Mouse (Mus musculus): ENCODE data around the gene Sema4a.
"Not testable (repeated sequence)": the region's sequence is repeated elsewhere in the genome, so short reads cannot be mapped to it uniquely, and the experiment has no call there.

The Sema4a gene

DNA sequence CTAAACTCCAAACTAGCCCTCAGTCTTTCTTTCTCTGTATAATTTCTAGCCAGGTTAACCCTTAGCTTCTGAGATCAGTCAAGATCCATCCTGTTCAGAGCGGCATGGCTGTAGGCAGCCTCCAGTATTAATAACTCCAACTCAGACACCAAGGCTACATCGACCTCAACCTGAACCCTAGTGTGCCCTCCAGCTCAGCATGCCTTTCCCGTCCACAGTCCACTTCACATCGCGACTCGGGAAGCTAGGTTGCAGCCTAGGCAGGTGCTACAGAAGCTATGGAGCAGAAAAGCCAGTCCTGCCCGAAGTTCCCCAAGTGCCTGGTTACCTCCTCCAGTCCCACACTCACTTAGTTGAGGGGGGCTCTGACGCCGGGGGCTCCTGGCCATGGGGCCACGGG, 23.5 kb downstream of the Sema4a start:
- H3K36me3 ChIP-seq (ENCODE audit: control insufficient read depth, insufficient read depth, low read length, poor library complexity, severe bottlenecking) = no peaks in the 10 kb centered on the region
- H3K27me3 ChIP-seq (ENCODE audit: control insufficient read depth, insufficient read depth, low read length, poor library complexity, severe bottlenecking) = no peaks in the 10 kb centered on the region
- no peak for DNase-seq (ENCODE audit: low read depth, low spot score)

DNA sequence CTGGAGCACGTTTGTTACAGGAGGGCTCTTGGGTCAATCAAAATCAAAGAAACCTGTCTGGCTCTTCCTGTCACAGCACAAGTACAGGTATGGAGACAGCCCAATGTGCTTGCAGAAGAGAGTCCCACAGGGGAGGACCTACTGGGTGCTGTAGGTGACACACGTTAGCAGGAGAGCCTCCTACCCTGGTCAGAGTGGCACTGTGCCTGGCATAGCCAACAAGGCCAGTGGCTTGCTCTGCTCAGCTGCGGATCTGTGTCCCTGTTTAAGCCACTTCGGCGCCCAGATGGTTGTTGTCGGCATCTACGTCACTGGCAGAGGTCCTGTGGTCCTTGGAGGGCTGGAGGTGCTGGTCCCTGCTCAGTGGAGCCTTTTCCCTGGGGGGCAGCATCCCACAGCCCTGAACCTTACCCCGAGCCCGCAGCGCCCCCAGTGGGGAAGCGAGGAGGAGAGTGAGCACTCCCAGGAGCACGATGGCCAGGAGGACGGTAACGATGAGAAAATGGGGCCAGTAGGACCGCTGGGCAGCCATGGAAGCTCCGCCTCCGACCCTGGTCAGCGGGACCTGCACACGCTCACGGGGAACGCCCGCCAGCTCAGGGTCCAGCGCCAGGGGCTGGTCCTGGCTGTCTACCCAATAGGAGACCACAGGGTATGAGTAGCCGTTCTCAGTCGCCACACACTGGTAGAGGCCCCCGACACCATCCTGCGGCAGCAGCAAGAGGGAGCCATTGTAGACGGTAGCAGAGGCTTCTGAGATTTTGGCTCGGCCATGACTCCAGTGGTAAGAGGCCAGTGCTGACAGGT, 24.4 kb downstream of the Sema4a start:
- Histone ChIP-seq H3K36me3 (ENCODE audit: control insufficient read depth, insufficient read depth, low read length, poor library complexity, severe bottlenecking) (no peaks in the 10 kb centered on the region), H3K27me3 (ENCODE audit: control insufficient read depth, insufficient read depth, low read length, poor library complexity, severe bottlenecking) (no peaks in the 10 kb centered on the region)
- peak; percentile 56 for DNase-seq (ENCODE audit: low read depth, low spot score)

DNA sequence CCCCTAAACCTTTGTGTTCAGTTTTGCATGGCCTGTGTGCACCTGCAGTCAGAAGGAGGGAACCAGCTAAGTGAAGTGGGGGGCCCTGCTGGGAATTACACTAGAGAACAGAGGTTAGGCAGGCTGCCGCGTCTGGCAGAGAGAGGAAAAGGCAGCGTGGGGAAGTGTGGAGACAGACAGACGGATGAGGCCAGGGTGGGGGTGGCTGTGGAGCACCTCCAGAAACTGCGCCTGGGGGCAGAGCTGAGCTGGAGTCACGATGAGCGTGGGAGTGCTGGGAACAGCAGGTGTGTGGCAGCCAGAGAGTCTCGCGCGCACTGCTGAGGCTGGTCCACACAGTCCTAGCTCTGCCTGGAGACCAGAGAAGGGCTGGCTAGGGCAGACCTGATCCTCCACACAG, 25.5 kb downstream of the Sema4a start:
- Histone ChIP-seq H3K36me3 (ENCODE audit: control insufficient read depth, insufficient read depth, low read length, poor library complexity, severe bottlenecking) (no peaks in the 10 kb centered on the region), H3K27me3 (ENCODE audit: control insufficient read depth, insufficient read depth, low read length, poor library complexity, severe bottlenecking) (no peaks in the 10 kb centered on the region)
- no peak for DNase-seq (ENCODE audit: low read depth, low spot score)

DNA sequence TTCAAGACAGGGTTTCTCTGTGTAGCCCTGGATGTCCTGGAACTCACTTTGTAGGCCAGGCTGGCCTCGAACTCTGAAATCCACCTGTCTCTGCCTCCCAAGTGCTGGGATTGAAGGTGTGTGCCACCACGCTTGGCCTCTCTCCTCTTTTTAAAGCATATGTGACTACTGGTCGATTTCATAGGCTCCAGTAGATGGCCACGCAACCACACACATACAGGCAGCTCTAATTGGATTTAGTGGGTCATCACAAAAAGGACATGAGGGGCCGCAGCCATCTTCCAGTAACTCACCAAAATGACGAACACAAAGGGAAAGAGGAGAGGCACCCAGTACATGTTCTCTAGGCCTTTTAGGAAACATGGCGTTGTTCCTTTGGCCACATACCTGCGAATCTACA, 32.3 kb downstream of the Sema4a start:
- not testable (repeated sequence) for H3K36me3 ChIP-seq (ENCODE audit: control insufficient read depth, insufficient read depth, low read length, poor library complexity, severe bottlenecking); H3K27me3 ChIP-seq (ENCODE audit: control insufficient read depth, insufficient read depth, low read length, poor library complexity, severe bottlenecking)
- DNase-seq (ENCODE audit: low read depth, low spot score) = peak; percentile 25

DNA sequence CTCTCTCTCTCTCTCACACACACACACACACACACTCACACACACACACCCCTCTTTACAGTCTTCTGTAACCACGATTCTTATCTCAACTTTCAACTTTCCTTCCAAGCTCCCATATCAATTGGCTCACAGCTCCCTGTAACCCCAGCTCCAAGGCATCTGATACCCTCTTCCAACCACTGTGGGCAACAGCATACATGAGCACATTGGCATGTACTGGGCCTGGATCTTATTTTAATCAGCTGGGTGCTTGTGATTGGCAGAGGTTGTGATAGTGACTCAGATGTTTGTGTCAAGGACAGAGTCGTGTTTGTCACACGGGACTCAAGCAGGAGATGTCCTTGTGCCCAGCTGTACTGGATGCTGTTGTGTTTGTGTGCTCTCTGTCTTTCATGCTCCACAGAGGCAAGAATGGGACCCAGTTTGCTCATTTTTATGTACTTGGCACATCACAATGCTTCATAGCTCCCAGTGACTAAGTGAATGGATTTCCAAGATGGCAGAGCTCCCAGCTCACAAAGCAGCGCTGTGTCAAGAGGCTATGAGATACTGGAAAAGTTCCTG, 33.6 kb downstream of the Sema4a start:
- H3K27me3 ChIP-seq (ENCODE audit: control insufficient read depth, insufficient read depth, low read length, poor library complexity, severe bottlenecking) = no peaks in the 10 kb centered on the region
- H3K36me3 ChIP-seq (ENCODE audit: control insufficient read depth, insufficient read depth, low read length, poor library complexity, severe bottlenecking) = no peaks in the 10 kb centered on the region
- no peak for DNase-seq (ENCODE audit: low read depth, low spot score)

DNA sequence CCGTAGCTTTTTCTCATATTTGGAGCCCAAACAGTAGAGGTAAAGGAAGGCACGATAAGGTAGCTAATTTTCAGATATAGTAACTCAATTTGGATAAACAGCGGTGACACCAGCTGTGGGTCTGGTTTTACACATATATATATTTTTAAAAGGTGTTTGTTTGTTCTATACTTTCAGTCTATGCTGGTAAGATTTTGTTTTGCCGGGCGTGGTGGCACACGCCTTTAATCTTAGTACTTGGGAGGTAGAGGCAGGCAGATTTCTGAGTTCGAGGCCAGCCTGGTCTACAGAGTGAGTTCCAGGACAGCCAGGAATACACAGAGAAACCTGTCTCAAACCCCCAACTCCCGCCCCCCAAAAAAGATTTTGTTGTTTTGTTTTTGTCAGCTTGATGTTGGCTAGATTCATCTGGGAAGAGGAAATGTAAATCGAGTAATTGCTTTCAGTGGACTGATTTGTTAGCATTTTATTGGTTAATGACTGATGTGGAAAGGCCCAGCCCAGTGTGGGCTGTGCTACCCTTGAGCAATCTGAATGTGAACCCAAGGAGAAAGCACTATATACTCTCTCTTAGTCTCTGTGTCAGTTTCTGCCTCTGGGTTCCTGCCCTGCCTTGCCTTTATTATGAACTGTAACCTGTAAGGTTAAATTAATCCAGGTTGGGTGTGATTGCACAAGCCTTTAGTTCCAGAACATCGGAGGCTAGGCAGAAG, 35.1 kb downstream of the Sema4a start:
- no peaks in the 10 kb centered on the region for H3K27me3 ChIP-seq (ENCODE audit: control insufficient read depth, insufficient read depth, low read length, poor library complexity, severe bottlenecking)
- no peaks in the 10 kb centered on the region; the same call in 1 of the 2 replicates for H3K36me3 ChIP-seq (ENCODE audit: control insufficient read depth, insufficient read depth, low read length, poor library complexity, severe bottlenecking)
- DNase-seq (ENCODE audit: low read depth, low spot score) = no peak

DNA sequence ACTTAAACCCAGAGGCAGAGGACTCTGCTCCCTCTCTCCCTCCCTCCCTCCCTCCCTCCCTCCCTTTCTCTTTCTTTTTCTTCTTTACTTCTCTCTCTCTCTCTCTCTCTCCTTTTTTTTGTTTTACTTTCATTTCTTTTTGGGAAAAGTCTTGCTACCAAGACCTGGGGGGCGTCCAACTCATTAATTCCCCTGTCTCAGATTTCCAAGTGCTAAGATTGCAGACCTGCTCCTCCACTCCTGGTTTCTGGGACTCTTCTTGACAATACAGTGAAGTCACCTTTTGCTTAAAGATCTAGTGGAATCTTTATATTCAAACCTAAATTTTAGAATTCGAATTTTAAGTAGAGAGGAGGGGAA, 35.7 kb downstream of the Sema4a start:
- H3K36me3 ChIP-seq (ENCODE audit: control insufficient read depth, insufficient read depth, low read length, poor library complexity, severe bottlenecking) = no peaks in the 10 kb centered on the region; the same call in 1 of the 2 replicates
- DNase-seq (ENCODE audit: low read depth, low spot score) = no peak
- H3K27me3 ChIP-seq (ENCODE audit: control insufficient read depth, insufficient read depth, low read length, poor library complexity, severe bottlenecking) = no peaks in the 10 kb centered on the region

DNA sequence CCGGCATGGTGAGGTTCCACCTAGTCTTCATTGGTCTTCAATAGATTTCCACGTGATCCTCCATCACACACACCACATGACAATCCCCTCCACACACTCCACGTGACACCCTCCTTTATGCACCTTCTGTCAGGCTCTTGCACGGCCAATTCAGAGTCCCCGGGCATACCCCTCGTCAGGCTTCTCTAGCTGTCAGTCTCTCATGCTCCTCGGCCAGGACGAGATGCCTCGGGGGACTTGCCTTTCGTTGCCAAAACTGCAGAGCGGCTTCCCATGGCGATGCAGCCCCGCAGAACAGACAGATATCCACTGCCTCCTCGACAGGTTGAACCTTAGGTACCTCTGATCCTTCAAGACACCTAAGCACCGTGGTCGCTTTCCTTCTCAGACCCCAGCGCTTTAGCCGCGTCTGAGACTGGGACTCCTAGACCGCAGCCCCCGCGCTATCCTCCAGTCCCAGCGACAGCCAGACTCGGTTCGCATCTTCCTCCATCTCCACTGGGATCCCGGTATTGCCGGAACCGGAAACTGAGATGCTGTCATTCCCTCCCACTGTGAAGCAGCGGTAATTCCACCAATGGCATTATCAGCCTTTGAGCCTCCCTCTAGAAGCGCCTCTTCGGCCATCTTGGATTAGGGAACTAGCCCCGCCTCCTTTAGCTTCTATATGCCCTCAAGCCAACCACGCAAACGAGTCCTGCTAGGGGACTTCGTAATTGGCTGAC, 36.2 kb downstream of the Sema4a start, which contains the start of gene Slc25a44:
TSS of gene Slc25a44 (minus strand) at position 535 of the 725 bp plus-strand sequence.
- peak; percentile 96 for DNase-seq (ENCODE audit: low read depth, low spot score)
- Histone ChIP-seq H3K27me3 (ENCODE audit: control insufficient read depth, insufficient read depth, low read length, poor library complexity, severe bottlenecking) (no peaks in the 10 kb centered on the region), H3K36me3 (ENCODE audit: control insufficient read depth, insufficient read depth, low read length, poor library complexity, severe bottlenecking) (no peaks in the 10 kb centered on the region; the same call in 1 of the 2 replicates)

DNA sequence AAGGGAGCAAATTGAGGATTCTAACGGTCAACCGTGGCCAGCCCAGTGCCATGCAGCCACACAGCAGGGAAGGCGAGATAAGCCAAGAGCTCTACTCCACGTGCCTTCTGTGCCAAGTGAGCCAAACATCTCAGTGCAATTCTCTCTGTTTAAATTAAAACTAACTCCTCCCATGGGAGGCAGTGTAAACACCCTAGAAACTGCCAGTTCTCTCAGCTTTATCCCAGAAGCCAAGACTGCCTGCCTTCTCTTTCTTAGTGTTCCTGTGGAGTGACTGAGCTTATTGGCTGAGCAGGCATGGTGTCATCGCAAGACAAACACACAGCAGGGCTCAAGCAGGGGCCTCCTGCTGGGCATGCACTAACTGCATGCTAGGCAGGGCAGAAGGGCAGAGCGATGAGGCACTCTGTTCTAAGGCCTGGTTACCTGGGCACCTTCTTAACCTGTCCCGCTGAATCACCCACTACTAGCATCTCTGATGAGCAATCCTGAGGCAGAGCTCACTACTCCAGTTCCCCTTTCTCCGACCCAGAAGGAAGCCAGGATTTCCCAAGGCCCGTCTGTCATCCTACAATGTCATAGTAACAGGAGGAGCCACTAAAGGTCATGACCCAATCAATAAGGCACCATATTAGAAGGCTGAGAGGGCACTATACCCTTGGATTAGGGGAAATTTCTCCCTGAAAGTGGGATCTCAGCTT, 38.8 kb downstream of the Sema4a start:
- Histone ChIP-seq H3K27me3 (ENCODE audit: control insufficient read depth, insufficient read depth, low read length, poor library complexity, severe bottlenecking) (no peaks in the 10 kb centered on the region), H3K36me3 (ENCODE audit: control insufficient read depth, insufficient read depth, low read length, poor library complexity, severe bottlenecking) (no peaks in the 10 kb centered on the region; the same call in 1 of the 2 replicates)
- DNase-seq (ENCODE audit: low read depth, low spot score) = no peak

DNA sequence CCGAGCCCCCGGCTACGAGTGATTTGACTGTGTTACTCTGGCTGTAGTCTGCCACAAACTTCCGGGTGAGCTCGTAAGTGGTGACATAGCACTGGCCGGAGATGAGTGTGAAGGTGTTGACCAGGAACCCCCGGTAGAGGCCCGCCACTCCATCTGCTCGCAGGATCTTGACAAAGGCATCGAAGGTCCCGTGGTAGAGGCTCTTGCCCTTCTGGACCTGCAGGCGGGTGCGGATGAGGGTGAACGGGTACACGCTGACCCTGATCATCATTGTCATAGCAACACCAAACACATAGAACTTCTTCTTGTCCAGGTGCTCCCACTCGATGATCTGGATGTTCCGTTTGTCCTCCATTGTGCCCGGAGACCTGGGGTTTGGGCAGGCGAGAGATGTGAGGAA, 40.2 kb downstream of the Sema4a start:
- no peaks in the 10 kb centered on the region; the same call in 1 of the 2 replicates for H3K36me3 ChIP-seq (ENCODE audit: control insufficient read depth, insufficient read depth, low read length, poor library complexity, severe bottlenecking)
- DNase-seq (ENCODE audit: low read depth, low spot score) = no peak

DNA sequence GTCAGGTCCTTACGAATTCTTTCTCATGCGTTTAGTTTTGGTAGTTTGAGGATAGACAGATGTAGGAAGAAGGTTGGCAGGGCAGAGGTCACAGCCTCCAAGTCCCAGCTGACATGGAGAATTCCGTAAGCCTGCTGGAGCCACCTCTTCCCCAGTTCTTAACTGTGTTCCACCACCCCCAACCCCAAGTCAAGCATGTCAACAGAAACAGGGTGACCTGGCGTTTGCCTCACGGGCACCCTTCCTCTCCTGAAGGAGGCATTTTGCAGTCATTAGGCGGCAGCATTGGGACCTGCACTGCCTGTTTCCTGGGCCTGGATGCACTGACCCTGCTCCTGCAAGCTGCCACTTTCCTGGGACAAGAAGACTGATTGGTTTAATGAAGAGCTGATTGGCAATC, 43.0 kb downstream of the Sema4a start:
- Histone ChIP-seq H3K36me3 (ENCODE audit: control insufficient read depth, insufficient read depth, low read length, poor library complexity, severe bottlenecking) (no peaks in the 10 kb centered on the region; the same call in none of the 2 replicates), H3K27me3 (ENCODE audit: control insufficient read depth, insufficient read depth, low read length, poor library complexity, severe bottlenecking) (no peaks in the 10 kb centered on the region)
- no peak for DNase-seq (ENCODE audit: low read depth, low spot score)

More for the DNA sequence above, 40.2 kb downstream of the Sema4a start:
- no peaks in the 10 kb centered on the region for H3K27me3 ChIP-seq (ENCODE audit: control insufficient read depth, insufficient read depth, low read length, poor library complexity, severe bottlenecking)

DNA sequence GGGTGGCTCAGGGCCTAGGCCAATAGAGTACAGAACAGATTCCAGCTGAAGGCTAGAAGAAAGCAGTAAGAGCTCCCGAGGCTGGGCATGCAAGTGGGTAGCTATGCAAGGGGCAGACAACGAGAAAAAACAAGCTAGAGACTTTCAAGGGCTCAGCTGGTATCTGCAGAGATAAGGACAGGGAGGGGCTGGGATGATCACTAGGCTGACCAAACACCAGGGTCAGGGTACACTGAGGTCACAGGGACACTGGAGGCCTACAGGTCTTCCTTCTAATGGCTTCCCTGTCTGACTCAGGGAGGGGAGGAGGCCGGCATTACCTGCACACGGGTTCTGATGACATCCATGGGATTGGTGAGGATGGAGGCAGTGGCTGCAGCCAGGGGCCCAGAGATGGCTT, 45.3 kb downstream of the Sema4a start:
- Histone ChIP-seq H3K27me3 (ENCODE audit: control insufficient read depth, insufficient read depth, low read length, poor library complexity, severe bottlenecking) (no peaks in the 10 kb centered on the region), H3K36me3 (ENCODE audit: control insufficient read depth, insufficient read depth, low read length, poor library complexity, severe bottlenecking) (no peaks in the 10 kb centered on the region; the same call in none of the 2 replicates)
- no peak for DNase-seq (ENCODE audit: low read depth, low spot score)

DNA sequence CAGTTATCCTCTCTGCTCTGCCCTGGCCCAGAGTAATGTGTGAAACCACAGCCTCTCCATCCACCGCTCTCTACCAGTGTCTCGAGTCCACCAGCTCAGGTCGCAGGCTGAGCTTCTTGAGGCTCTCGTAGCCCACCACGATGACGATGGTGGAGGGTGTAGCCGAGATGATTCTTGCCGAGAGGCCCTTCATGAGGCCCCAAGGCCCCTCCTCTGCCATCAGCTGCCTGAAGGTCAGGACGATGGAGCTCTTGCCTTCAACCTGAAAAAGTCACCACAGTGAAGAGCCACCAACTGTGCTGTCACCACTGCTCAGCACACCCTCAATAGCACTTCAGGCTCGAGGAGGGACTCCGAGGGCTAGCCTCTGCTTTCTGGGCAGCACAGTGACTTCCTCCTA, 48.3 kb downstream of the Sema4a start:
- Histone ChIP-seq H3K27me3 (ENCODE audit: control insufficient read depth, insufficient read depth, low read length, poor library complexity, severe bottlenecking) (no peaks in the 10 kb centered on the region), H3K36me3 (ENCODE audit: control insufficient read depth, insufficient read depth, low read length, poor library complexity, severe bottlenecking) (no peaks in the 10 kb centered on the region; the same call in 1 of the 2 replicates)
- DNase-seq (ENCODE audit: low read depth, low spot score) = no peak

DNA sequence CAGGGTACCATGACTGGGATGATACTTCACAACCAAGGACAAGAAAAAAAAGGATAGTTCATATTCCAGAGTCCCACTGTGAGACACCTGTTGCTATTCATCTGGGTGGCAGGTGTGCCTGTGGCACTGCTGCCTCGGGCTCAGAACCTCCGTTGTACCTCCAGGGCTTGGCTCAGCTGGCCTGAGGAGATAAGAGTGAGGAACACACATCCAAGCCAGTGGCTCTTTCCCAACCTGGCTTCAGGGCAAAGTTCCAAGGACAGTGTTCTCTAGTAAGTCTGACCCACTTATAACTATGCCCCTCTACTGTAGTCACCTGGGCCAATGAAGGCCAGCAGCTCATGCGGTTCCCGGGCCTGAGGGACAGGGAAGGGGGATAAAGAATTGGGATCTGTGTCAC, 49.3 kb downstream of the Sema4a start:
- Histone ChIP-seq H3K36me3 (ENCODE audit: control insufficient read depth, insufficient read depth, low read length, poor library complexity, severe bottlenecking) (no peaks in the 10 kb centered on the region; the same call in 1 of the 2 replicates), H3K27me3 (ENCODE audit: control insufficient read depth, insufficient read depth, low read length, poor library complexity, severe bottlenecking) (no peaks in the 10 kb centered on the region)
- DNase-seq (ENCODE audit: low read depth, low spot score) = no peak

All from splenic B cell, adult 2 months (primary cell).